Mouse (Mus musculus): ENCODE results near the gene Lat.

DNA sequence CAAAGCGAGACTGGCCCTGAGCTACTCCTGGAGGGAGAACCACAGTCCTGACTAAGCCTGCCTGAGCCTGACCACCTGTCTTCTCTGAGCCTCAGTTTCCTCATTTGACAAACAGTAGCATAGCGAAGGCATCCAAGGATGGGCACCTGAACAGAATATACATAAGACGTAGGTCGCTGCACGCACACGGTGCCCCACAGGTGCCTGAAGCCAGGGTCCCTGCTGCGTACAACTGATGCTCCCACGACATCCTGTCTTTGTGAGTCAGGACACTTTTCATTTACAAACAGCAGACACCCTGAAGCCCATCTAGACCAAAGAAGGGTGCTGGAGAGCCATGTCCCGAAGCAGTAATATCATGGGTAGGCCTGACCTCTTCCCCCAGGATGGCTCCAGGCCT, 11.0 kb downstream of the Lat start:
- no peak for TF ChIP-seq CTCF (IDR thresholded peaks at IDR 0.05; ENCODE audit: control insufficient read depth, insufficient read depth, low read length)
- TF ChIP-seq POLR2A (IDR thresholded peaks at IDR 0.05; ENCODE audit: borderline replicate concordance, control insufficient read depth, low read depth, low read length) = no peak

All from bone marrow, adult 2 months (tissue).